Mouse (Mus musculus) left cerebral cortex, adult 18-20 months (tissue): ENCODE results near the gene Kif19a. TPM values are rescaled to one million over a fixed set of nuclear protein-coding genes. Genes with fewer than 3 reads are reported as not detected.

Experiments used
- DNase-seq, 2 experiments: peaks; one replicate each; pipeline ENCODE4 v3.0.0; 2021 to 2022; ENCODE audit warnings: low spot score in 2 of 2, mixed read lengths in 1 of 2
- total RNA-seq, 2 experiments: library from RNA; stranded (reverse); gene quantifications; 2 replicates each; pipeline ENCODE4 v1.2.3; 2021

The Kif19a gene
- total RNA-seq, 2 experiments from 2014 or later = 1.7 to 2.6 TPM

- no peak for DNase-seq
These were observed 37.5 kb downstream of the Kif19a start for GRCm38 (mm10) chr11:114802540-114803267.

- no peak for DNase-seq
These were observed 38.8 kb downstream of the Kif19a start for GRCm38 (mm10) chr11:114803990-114804389.

GRCm38 (mm10) chr11:114807025-114807424 lies 41.8 kb downstream of the Kif19a start:
- no peak for DNase-seq

- no peak for DNase-seq
These were observed 42.7 kb downstream of the Kif19a start for GRCm38 (mm10) chr11:114807686-114808427.

GRCm38 (mm10) chr11:114809371-114809770 lies 44.2 kb downstream of the Kif19a start:
- no peak for DNase-seq

- DNase-seq = no peak
These were observed 45.2 kb downstream of the Kif19a start for GRCm38 (mm10) chr11:114810344-114810743.

- peak; percentile 90 to 98 for DNase-seq
These were observed 47.6 kb downstream of the Kif19a start for GRCm38 (mm10) chr11:114812731-114813240.

GRCm38 (mm10) chr11:114814873-114815592 lies 49.8 kb downstream of the Kif19a start:
- DNase-seq = no peak

- no peak for DNase-seq
These were observed 51.7 kb downstream of the Kif19a start for GRCm38 (mm10) chr11:114816934-114817333.

- DNase-seq = no peak
These were observed 53.0 kb downstream of the Kif19a start for GRCm38 (mm10) chr11:114818185-114818584.

GRCm38 (mm10) chr11:114819110-114819509 lies 53.9 kb downstream of the Kif19a start:
- no peak for DNase-seq

GRCm38 (mm10) chr11:114820444-114820843 lies 55.3 kb downstream of the Kif19a start:
- DNase-seq = no peak

GRCm38 (mm10) chr11:114821325-114821724 lies 56.1 kb downstream of the Kif19a start:
- no peak for DNase-seq

- peak; percentile 81 to 90 for DNase-seq
These were observed 57.5 kb downstream of the Kif19a start for GRCm38 (mm10) chr11:114822727-114823126.

GRCm38 (mm10) chr11:114823199-114823725 lies 58.1 kb downstream of the Kif19a start:
- no peak for DNase-seq

- no peak for DNase-seq
These were observed 61.5 kb downstream of the Kif19a start for GRCm38 (mm10) chr11:114826686-114827085.

- no peak for DNase-seq
These were observed 64.6 kb downstream of the Kif19a start for GRCm38 (mm10) chr11:114829499-114830432.

GRCm38 (mm10) chr11:114830433-114830773 lies 65.2 kb downstream of the Kif19a start:
- no peak for DNase-seq

GRCm38 (mm10) chr11:114833166-114833565 lies 68.0 kb downstream of the Kif19a start:
- no peak for DNase-seq
